Mouse (Mus musculus): ENCODE data around the gene Pum2. TPM values are rescaled to one million over a fixed set of nuclear protein-coding genes. Genes with fewer than 3 reads are reported as not detected.
"Not testable (repeated sequence)": the region's sequence is repeated elsewhere in the genome, so short reads cannot be mapped to it uniquely, and the experiment has no call there.

Gene Pum2
- total RNA-seq (2022): 100 to 1,000 TPM; 122 to 130 (median 125) TPM

DNA sequence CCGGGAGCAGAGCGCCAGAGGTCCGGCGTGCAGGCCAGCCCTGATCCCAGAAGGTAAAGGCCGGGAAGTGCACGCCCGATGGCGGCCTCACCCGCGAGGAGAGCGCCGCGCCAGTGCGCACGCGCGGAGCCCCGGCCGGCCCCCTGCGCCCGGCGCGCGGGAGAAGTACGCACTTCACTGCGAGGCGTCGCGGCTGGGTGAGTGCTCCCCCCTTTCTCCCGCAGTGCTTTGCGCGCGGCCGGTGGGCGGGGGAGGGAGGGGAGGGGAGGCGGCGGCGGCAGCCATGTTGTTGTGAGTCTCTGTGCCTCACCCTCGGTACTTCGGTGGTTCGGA is at the start of gene Pum2:
Pum2 (plus strand) TSS at position 161 of the 333 bp plus-strand sequence.
- DNase-seq (ENCODE audit: low spot score): peak; percentile 88

DNA sequence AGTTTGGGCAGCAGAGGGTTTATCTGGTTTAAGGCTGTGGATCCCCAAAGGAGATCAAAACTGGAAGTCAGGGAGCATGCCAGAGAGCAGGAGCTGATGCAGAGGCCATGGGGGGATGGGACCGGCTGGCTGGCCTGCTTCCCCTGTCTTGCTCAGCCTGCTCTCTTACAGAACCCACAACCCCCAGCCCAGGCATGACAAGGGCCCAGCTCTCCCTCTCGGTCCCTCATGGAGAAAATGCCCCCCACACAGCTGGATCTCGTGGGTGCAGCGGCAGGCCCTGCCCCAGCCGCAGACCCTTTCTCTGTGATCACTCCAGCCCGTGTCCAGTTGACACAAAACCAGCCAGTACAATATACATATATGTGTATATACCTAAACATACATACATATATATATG is 44.4 kb upstream of the Pum2 start:
- no peak for DNase-seq (ENCODE audit: low spot score)

DNA sequence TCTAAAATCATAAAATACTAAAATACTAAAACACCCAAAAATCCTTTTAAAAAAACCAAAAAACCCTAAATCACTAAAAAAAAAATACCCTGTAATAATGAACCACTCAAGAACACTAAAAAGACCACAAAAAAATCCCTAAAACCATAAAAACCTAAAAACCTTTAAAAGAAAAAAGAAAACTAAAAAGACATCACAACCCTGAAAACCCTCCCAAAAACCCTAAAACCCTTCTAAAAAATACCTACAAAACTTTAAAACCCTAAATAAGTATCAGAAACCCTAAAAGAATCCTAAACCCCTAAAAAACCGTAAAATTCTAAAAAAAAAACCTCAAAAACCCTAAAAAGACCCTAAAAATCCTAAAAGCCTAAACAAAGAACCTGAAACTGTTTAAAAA is 42.2 kb upstream of the Pum2 start:
- DNase-seq (ENCODE audit: low spot score): no peak

DNA sequence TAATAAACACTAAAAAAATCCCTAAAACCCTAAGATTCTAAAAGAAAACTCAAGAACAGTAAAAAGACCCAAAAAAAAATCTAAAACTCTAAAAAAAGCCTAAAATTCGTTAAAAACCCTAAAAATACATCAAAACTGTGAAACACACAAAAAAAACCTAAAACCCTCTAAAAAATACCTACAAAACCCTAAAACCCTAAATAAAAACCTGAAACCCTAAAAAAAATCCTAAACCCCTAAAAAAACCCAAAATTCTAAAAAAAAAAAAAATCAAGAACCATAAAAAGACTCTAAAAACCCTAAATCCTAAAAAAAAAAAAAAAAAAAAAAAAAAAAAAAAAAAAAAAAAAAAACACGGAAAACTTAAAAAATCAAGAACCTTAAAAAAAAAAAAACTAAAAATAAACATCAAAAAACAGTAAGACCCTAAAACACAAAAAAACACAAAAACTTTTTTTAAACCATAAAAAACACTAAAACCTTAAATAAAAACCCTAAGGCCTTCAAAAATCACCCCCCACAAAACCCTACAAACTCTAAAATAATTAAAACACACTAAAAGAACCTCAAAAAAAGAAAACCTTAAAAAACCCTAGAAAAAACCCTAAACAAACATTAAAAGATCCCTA is 41.1 kb upstream of the Pum2 start:
- DNase-seq (ENCODE audit: low spot score): no peak

DNA sequence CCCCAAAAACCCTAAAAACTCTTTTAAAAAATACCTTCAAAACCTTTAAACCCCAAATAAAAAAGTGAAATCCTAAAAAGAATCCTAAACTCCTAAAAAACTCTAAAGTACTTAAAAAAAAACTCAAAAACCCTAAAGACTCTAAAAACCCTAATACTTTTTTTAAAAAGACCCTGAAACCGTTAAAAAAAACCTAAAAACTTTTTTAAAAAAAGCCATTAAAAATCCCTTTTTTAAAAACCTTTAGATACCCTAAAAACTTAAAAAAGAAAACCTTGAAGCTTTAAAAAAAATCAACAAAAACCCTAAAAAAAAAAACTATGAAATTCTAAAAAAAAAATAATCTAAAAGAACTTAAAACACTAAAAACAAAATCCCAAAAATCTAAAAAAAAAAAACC is 39.6 kb upstream of the Pum2 start:
- no peak for DNase-seq (ENCODE audit: low spot score)

DNA sequence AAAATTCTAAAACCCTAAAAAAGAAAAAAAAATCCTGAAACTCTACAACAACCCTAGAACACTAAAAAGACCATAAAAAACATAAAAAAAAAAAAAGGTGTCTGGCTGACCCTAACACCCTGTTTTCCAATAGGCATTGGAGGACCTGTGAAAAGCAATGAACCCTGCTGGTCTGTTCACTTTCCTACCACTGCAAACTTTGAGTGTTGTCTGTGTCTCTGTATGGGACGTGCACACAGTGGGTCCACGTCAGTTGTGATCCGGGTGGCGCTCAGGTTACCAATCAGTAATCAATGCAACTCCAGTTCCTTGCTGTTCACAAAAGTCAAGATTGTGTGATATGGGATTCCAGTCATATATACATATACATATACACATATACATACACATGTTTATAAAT is 38.4 kb upstream of the Pum2 start:
- no peak for DNase-seq (ENCODE audit: low spot score)

DNA sequence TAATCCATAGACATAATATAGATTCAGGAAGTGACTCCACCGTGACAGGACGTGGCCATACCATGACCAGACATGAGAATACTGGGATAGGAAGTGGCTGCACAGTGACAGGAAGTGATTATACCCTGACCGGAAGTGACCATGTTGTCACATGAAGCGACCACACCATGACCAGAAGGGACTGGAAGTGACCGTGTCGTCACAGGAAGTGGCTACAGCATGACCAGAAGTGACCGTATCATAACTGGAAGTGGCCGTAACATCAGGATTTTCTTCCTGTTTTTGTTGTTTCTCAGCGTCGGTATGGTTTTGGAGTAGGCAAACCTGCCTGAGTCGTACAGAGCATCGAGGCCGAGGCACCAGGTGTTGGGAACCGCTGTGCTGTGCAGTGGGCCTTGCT is 37.0 kb upstream of the Pum2 start:
- no peak for DNase-seq (ENCODE audit: low spot score)

- DNase-seq (ENCODE audit: low spot score): peak; percentile 70
These were observed 35.4 kb upstream of the Pum2 start for GRCm38 (mm10) chr12:8638411-8639087.

- not testable (repeated sequence) for DNase-seq (ENCODE audit: low spot score)
These were observed 33.7 kb upstream of the Pum2 start for GRCm38 (mm10) chr12:8640186-8640585.

- peak; percentile 97 for DNase-seq (ENCODE audit: low spot score)
These were observed 33.1 kb upstream of the Pum2 start for GRCm38 (mm10) chr12:8640711-8641424.

GRCm38 (mm10) chr12:8641425-8641735 is 32.6 kb upstream of the Pum2 start:
- DNase-seq (ENCODE audit: low spot score): no peak

DNA sequence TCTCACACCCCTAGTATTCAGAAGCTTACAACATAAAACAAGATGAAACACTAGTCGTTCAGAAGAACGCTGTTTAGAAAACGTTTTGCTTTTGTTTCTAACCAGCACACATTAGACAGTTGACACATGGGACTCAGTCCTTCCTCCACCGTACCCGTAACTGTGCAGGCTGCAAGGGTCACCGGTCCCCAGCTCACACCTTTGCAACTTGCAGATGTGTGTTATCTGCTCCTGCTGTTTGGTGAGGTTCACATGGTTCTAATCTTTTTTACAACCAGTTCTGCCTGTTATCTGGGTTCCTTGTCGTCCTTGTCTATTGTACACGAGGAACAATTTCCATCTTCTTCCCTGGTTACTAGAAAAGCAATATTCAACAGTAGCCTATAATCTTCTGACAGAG is 25.7 kb upstream of the Pum2 start:
- DNase-seq (ENCODE audit: low spot score): not testable (repeated sequence)

- not testable (repeated sequence) for DNase-seq (ENCODE audit: low spot score)
These were observed 23.9 kb upstream of the Pum2 start for GRCm38 (mm10) chr12:8650027-8650426.

DNA sequence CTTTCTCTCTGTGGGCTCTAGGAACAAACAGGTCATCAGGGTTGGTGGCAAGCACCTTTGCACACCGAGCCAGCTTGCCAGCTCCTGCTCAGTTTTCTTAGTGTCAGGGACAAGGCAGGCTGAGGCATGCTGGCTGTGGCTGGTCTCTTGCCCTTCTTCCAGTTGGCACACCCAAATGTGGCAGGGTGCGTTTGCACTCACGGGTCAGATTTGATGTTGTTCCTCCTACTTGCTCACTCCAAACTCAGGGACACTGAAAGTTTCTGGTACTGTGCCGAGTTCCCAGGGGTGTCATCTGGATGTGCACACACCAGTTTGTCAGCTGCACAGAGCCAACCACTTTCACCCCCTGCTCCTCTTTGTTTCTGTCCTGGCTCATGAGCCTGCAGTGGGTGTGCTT is 17.3 kb upstream of the Pum2 start:
- no peak for DNase-seq (ENCODE audit: low spot score)

GRCm38 (mm10) chr12:8657116-8657515 is 16.8 kb upstream of the Pum2 start:
- no peak for DNase-seq (ENCODE audit: low spot score)

DNA sequence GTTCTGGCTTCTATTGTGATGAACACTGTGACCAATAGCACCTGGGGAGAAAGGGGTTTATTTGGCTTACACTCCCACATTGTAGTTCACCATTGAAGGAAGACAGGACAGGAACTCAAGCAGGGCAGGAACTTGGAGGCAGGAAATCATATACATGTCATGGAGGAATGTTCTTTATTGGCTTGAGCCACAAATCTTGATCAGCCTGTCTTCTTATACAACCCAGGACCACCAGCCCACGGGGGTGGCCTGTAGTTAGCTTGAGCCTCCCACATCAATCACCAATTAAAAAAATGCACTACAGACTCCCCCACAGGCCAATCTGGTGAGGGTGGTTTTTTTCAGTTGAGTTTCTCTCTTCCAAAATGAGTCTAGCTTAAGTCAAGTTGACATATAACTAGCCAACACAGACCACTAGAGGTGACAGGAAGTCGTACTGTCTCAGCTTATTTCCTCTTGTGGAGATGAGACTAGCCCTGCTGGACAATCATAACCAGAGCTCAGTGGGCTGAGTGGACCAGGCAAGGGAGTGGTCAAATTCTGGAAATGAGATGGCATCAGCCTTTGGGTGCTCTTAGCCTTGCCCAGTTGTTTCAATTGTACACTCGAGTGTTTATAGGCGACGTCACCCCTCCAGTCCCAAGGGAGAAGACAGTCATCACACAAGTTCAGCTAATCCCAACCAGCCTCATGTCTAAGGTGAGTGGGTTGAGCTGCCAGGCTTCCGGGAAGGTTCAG is 16.1 kb upstream of the Pum2 start:
- no peak for DNase-seq (ENCODE audit: low spot score)

GRCm38 (mm10) chr12:8659406-8660279 is 14.3 kb upstream of the Pum2 start:
- no peak for DNase-seq (ENCODE audit: low spot score)

- DNase-seq (ENCODE audit: low spot score): no peak
These were observed 12.2 kb upstream of the Pum2 start for GRCm38 (mm10) chr12:8661747-8662146.

DNA sequence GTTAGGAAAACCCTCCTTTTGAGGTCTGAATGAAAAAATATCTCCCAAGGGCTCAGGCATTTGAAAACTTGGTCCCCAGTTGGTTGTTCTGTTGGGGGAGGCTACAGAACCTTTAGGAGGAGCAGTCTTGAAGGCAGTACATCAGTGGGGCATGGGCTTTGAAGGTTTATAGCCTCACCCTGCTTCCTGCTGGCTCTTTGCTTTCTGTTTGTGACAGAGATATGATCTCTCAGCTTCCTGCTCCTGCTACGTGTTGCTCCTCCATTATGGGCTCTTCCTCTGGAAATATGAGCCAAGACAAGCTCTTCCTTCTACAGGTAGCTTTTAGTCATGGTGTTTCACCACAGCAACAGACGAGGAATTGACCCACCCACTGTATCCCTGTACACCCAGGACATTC is 11.8 kb upstream of the Pum2 start:
- no peak for DNase-seq (ENCODE audit: low spot score)

GRCm38 (mm10) chr12:8662721-8663120 is 11.2 kb upstream of the Pum2 start:
- no peak for DNase-seq (ENCODE audit: low spot score)

- no peak for DNase-seq (ENCODE audit: low spot score)
These were observed 6.3 kb upstream of the Pum2 start for GRCm38 (mm10) chr12:8667473-8668255.
